Mouse (Mus musculus) Muller cell, postnatal 12 days (primary cell): ENCODE results near the gene E2f6.
A peak's percentile ranks its signal among the peaks of the same experiment; 100 is the strongest.

Experiments
- DNase-seq: peaks from one replicate; pipeline ENCODE4 v3.0.0-alpha.2; 2015; ENCODE audit errors: inconsistent ontology term

E2f6 gene

GRCm38 (mm10) chr12:16810525-16811431 is at the start of gene E2f6:
E2f6 (plus strand) TSS chr12:16810963.
- DNase-seq = peak; percentile 84

DNA sequence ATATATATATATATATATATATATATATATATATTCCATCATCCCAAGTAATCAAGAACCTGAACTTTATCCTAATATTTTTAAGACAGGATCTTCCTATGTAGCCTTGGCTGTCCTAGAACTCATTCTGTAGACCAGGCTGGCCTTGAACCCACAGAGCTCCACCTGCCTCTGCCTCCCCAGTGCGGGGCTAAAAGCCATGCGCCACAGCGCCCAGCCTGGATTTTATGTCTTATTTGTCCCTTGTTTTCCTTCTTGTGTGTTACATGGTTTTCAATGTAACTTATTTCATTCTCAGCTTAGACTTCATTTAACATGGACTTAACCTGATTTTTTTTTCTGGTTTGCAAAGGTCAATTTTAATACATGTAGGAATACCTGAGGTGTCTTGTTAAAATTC is 49.3 kb upstream of the E2f6 start:
- DNase-seq = no peak

- peak; percentile 67 for DNase-seq
These were observed 46.9 kb upstream of the E2f6 start for GRCm38 (mm10) chr12:16763649-16764422.

DNA sequence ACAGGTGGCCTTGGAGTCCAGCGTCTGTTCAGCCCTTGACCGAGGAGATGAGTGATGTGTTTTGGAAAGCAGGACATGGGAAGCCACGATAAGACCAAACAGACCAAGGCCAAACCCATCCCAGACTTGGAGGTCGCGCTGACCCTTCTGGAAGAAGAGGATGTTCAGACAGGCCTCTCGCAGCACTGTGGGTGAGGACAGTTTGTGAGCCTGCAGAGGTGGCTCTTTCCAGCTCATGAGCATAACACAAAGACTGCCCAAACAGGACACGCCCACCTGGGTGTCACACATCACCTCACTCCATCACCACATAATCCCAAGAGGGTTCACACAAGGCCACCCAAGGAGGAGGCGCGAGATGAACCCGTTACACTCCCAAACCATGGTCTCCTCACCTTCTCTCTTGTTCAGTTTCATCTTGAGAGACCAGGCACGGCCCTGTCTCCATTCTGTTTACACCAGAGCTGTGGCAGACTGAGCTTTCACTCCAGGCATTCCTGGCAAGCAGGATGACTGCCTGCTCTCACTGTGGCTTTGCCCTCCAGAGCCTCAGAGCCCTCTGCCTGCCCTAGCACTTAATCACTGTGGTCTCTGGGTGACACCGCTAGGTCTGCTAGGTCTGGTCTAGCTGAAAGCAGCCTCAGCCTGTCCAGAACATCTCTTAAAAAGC is 45.9 kb upstream of the E2f6 start:
- DNase-seq = peak; percentile 65

GRCm38 (mm10) chr12:16768251-16768650 is 42.5 kb upstream of the E2f6 start:
- DNase-seq = no peak

- DNase-seq = no peak
These were observed 42.1 kb upstream of the E2f6 start for GRCm38 (mm10) chr12:16768711-16769110.

DNA sequence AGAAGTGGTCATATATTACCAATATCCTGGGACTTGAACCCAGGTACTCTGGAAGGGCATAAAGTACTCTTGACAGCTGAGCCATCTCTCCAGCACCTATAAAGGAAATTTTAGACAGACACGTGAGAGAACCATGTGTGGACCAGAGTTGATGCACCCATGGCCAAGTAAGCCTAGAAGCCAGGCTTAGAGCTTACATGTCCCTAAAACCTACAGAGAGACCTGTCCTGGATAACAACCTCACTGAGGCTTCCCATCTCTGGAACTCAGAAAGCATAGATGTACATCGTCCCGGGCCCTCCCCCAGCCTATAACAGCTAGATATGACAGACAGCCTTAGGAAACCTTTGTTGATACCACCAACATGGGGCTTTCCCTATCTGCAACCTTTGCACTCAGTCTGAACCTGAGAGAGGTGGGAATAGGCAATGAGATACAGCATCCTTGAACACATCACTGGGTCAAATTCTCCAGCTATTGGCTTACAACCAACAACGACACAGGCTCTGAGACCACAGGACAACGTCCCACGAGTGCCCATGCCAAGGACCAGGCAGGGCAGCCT is 41.1 kb upstream of the E2f6 start:
- no peak for DNase-seq

- DNase-seq = no peak
These were observed 36.2 kb upstream of the E2f6 start for GRCm38 (mm10) chr12:16774605-16775004.

GRCm38 (mm10) chr12:16775351-16775750 is 35.4 kb upstream of the E2f6 start:
- DNase-seq = peak; percentile 67

- DNase-seq = peak; percentile 92
These were observed 32.2 kb upstream of the E2f6 start for GRCm38 (mm10) chr12:16778523-16778922.

- DNase-seq = no peak
These were observed 31.6 kb upstream of the E2f6 start for GRCm38 (mm10) chr12:16779165-16779564.

GRCm38 (mm10) chr12:16780320-16780719 is 30.4 kb upstream of the E2f6 start:
- peak; percentile 63 for DNase-seq

DNA sequence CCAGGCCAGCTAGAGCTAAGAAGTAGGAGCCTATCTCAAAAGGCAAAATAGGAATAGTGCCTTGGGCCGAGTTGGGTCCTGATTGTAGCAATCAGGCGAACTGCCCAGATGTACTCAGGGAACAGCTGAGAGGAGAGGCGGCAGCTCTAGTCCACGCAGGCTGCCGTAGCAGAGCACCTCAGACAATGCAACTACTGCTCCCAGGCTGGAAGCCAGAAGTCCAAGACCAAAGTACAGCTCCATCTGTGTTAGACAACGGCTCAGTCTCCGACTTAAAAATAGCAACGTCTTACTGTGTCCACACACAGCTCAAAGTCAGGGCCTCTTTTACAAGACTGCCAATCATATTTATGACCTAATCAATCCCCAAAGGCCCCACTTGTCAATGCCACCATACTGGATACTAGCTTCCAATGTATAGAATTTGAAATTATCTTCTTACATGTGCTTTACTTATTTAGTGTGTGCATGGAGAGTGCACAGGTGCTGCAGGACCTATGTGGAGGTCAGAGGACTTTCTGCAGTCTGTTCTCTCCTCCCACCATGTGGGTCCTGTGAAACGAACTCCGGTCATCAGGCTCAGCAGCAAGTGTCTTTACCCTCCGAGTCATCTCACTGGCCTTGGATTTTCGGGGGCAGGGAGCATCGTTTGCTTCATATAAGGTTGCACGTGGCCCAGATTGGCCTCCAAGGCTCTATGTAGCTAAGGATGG is 29.6 kb upstream of the E2f6 start:
- no peak for DNase-seq

DNA sequence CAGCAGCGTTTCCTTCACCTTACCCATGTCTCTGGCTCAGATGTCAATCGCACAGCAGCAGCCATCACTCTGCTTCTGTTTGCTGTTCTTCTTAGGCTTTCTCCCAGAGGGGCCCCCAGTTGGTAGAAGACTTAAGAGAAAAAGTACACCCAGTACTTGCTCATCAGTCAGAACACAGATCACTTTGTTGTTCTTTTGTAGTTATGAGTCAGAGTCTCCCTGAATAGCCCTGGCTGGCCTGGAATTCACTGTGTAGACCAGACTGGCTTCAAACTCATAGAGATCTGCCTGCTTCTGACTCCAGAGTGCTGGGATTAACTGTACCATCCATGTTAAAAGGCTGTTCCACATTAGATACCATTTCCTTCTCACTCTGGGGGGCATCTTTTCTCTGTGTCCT is 22.2 kb upstream of the E2f6 start:
- DNase-seq = peak; percentile 80

DNA sequence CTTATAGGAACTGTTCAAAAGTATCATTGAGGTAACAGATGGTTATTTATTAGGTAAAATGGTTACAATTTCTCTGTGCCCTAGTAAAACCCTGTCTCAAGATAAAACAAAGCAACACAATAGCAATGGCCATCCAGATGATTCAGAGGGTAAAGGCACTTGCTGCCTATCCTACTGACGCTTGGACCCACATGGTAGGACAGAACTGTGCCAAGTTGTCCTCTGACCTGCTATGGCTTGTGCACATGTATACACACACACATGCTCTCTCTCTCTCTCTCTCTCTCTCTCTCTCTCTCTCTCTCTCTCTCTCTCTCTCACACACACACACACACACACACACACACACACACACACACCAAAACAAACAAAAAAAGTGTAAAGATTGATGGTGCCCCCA is 21.6 kb upstream of the E2f6 start:
- DNase-seq = no peak

- DNase-seq = peak; percentile 99
These were observed 21.0 kb upstream of the E2f6 start for GRCm38 (mm10) chr12:16789756-16790155.

- DNase-seq = peak; percentile 82
These were observed 20.3 kb upstream of the E2f6 start for GRCm38 (mm10) chr12:16790456-16790855.

GRCm38 (mm10) chr12:16793371-16793770 is 17.4 kb upstream of the E2f6 start:
- DNase-seq = no peak

DNA sequence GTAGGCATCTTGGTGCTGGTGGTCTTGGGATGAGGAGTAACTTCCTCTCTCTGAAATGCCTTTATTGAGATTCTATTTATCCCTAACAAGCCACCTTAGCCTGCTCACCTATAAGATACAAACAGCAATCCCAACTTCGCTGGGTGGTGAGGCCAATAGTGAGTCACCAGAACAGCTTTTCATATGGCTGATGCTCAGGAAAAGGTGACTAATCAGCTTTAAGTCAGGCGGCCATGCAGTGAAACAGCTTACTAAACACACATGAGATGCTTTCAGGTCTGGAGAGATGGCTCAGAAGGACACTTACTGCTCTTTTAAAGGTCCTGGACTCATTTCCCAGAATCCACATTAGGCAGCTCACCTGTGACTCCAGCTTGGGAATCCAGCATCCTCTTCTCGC is 15.0 kb upstream of the E2f6 start:
- DNase-seq = peak; percentile 40

- no peak for DNase-seq
These were observed 11.9 kb upstream of the E2f6 start for GRCm38 (mm10) chr12:16798894-16799293.

- no peak for DNase-seq
These were observed 10.9 kb upstream of the E2f6 start for GRCm38 (mm10) chr12:16799928-16800258.
